Mouse (Mus musculus) G1E (cell line): Measurements from ENCODE around the gene Spag9. TPM values are rescaled to one million over a fixed set of nuclear protein-coding genes. Genes with fewer than 3 reads are reported as not detected.

Source experiments
- ATAC-seq: 2 replicates; pipeline ENCODE4 v1.8.0; 2016; ENCODE audit warnings: mild to moderate bottlenecking; ENCODE audit not compliant: insufficient number of reproducible peaks, poor library complexity, low FRiP score, severe bottlenecking; ENCODE audit errors: extremely low read depth
- DNase-seq: peaks from one replicate; pipeline ENCODE4 v3.0.0; 2012; ENCODE audit warnings: low spot score
- H3K27me3 ChIP-seq: 2 replicates; pipeline ENCODE4 v1.6.1; 2012; ENCODE audit warnings: mild to moderate bottlenecking, low read length, inconsistent platforms; ENCODE audit not compliant: insufficient read depth
- H3K36me3 ChIP-seq: replicated peaks from 2 replicates; pipeline ENCODE3; 2012; ENCODE audit warnings: mild to moderate bottlenecking, inconsistent platforms
- H3K4me1 ChIP-seq: 2 replicates; pipeline ENCODE4 v1.6.1; 2012; ENCODE audit warnings: low read depth, low read length, inconsistent platforms, mixed read lengths; ENCODE audit not compliant: insufficient read depth
- H3K4me3 ChIP-seq: 2 replicates; pipeline ENCODE4 v1.5.1; 2012; ENCODE audit warnings: low read depth, mild to moderate bottlenecking, inconsistent platforms, low read length, moderate library complexity, mixed read lengths
- H3K9me3 ChIP-seq: replicated peaks from 2 replicates; pipeline ENCODE4 v1.6.1; 2012; ENCODE audit warnings: inconsistent platforms
- CTCF ChIP-seq: IDR thresholded peaks from 2 replicates; pipeline ENCODE4 v1.5.1; 2012; ENCODE audit warnings: low read depth, low read length, inconsistent platforms, mixed read lengths
- GATA1 ChIP-seq: IDR thresholded peaks from 2 replicates; pipeline ENCODE4 v1.6.1; 2012; ENCODE audit warnings: borderline replicate concordance, low read length, inconsistent platforms, mixed read lengths
- GATA2 ChIP-seq: IDR thresholded peaks from 2 replicates; pipeline ENCODE4 v1.6.1; 2012; ENCODE audit warnings: low read depth, low read length, inconsistent platforms, borderline replicate concordance
- POLR2AphosphoS5 ChIP-seq: IDR thresholded peaks from 2 replicates; pipeline ENCODE4 v1.6.1; 2012; ENCODE audit warnings: low read depth, low read length, inconsistent platforms; ENCODE audit not compliant: insufficient replicate concordance
- TAL1 ChIP-seq: conservative IDR thresholded peaks from 2 replicates; pipeline ENCODE4 v1.6.1; 2012; ENCODE audit warnings: low read depth, low read length, inconsistent platforms, mixed read lengths
- polyA plus RNA-seq: library from polyadenylated mRNA; stranded (reverse); fragments of >175 nt; gene quantifications from 2 replicates; pipeline ENCODE4 v1.2.3, GENCODE M21; 2012
- total RNA-seq, 2 experiments: library from RNA; stranded (forward) in 1 of 2; stranded (reverse) in 1 of 2; fragments of 200-1000 nt in 1 of 2; fragments of >200 nt in 1 of 2; fragmentation: Nextera tagmentation in 1 of 2; gene quantifications; 2 replicates each; pipeline ENCODE4 v1.2.3; 2014 to 2017

Spag9 gene
- total and polyA plus RNA-seq, 3 experiments = 10.5 to 65.0 (median 53.3) TPM

GRCm38 (mm10) chr11:94133344-94133955 lies 137.6 kb downstream of the Spag9 start:
- ATAC-seq = peak; percentile 69
- no peaks in the 10 kb centered on the region for H3K9me3 ChIP-seq
- TF ChIP-seq GATA2 = no peak
- peak; percentile 85 for TF ChIP-seq CTCF
- peaks cover 9% of the 10 kb centered on the region for H3K36me3 ChIP-seq
- DNase-seq = peak; percentile 49
- peak overlapping the region; percentile 48; the same call in 1 of the 2 replicates for H3K4me3 ChIP-seq
- peaks cover 45% of the 10 kb centered on the region for H3K4me1 ChIP-seq
- H3K27me3 ChIP-seq = peaks cover 33% of the 10 kb centered on the region

- Histone ChIP-seq H3K27me3 (peaks cover 40% of the 10 kb centered on the region), H3K4me3 (peak overlapping the region; percentile 54; the same call in 1 of the 2 replicates), H3K4me1 (peaks cover 45% of the 10 kb centered on the region), H3K36me3 (peaks cover 1% of the 10 kb centered on the region), H3K9me3 (no peaks in the 10 kb centered on the region)
- TF ChIP-seq GATA1 = no peak
- TF ChIP-seq POLR2AphosphoS5 = no peak
- no peak for TF ChIP-seq TAL1
- TF ChIP-seq GATA2 = no peak
- no peak for TF ChIP-seq CTCF
- peak; percentile 56 for DNase-seq
- no peak for ATAC-seq
Observed at GRCm38 (mm10) chr11:94134076-94134838, 138.4 kb downstream of the Spag9 start.

- Histone ChIP-seq H3K4me1 (peaks cover 45% of the 10 kb centered on the region), H3K4me3 (no peak overlapping the region), H3K36me3 (no peaks in the 10 kb centered on the region), H3K9me3 (no peaks in the 10 kb centered on the region), H3K27me3 (peaks cover 50% of the 10 kb centered on the region)
- ATAC-seq (no peak), DNase-seq (no peak)
- TF ChIP-seq GATA2 (no peak), GATA1 (no peak), CTCF (no peak), POLR2AphosphoS5 (no peak), TAL1 (no peak)
Observed at GRCm38 (mm10) chr11:94135581-94136001, 139.7 kb downstream of the Spag9 start.

- DNase-seq = no peak
- Histone ChIP-seq H3K27me3 (peaks cover 57% of the 10 kb centered on the region), H3K4me1 (peaks cover 50% of the 10 kb centered on the region), H3K9me3 (no peaks in the 10 kb centered on the region), H3K4me3 (no peak overlapping the region), H3K36me3 (no peaks in the 10 kb centered on the region)
- ATAC-seq = no peak
- TF ChIP-seq TAL1 (no peak), POLR2AphosphoS5 (no peak), CTCF (no peak), GATA2 (no peak), GATA1 (no peak)
Observed at GRCm38 (mm10) chr11:94136656-94137055, 140.8 kb downstream of the Spag9 start.

GRCm38 (mm10) chr11:94137326-94138061 lies 141.6 kb downstream of the Spag9 start:
- peaks cover 51% of the 10 kb centered on the region for H3K4me1 ChIP-seq
- no peak overlapping the region for H3K4me3 ChIP-seq
- no peaks in the 10 kb centered on the region for H3K36me3 ChIP-seq
- no peak for TF ChIP-seq GATA1
- no peaks in the 10 kb centered on the region for H3K9me3 ChIP-seq
- peaks cover 51% of the 10 kb centered on the region for H3K27me3 ChIP-seq
- ATAC-seq = no peak
- no peak for DNase-seq
